Mouse (Mus musculus): ENCODE results near the gene Shisa7.
"Not testable (repeated sequence)": the region's sequence is repeated elsewhere in the genome, so short reads cannot be mapped to it uniquely, and the experiment has no call there.

Shisa7 gene

DNA sequence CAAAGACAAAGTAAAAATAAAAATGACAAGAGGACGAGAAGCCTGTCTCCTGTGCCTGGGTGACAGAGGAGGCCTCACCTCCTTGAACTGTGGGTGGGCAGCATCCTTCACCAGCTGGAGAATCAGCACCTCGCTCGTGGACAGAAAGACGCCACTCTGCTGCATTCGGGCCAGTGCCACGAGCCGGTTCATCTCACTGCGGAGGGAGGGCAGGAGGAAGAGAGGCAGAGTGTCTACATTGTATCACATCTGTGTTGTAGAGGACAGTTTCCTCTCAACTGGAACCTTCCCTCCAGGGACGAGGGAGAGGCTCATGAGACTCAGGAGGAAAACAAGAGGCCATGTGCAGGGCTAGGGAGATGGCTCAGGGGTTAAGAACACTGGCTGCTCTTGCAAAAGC lies 4.9 kb upstream of the Shisa7 start:
- in situ Hi-C loops (cut with MboI, MseI): no loop called here

DNA sequence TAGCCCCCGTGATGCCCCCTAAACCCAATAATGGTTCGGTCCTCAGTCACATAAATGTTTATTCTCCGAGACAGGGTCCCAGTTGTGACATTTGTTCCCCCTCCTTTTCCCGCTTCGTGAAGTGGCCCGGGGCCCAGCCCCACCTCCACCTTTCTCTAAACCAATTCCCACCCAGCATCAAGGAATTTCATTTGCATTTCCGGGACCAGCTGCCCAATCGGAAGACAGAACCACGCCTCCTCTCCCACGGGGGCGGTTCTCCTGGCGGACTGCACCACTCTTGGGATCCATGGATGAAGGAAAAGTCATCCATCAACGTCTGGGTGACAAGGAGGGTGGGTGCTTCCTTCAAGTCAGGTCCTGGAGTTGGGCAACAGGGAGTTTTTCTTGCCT lies 417 bp upstream of the Shisa7 start:
- in situ Hi-C loops (cut with MboI, MseI): no loop called here

DNA sequence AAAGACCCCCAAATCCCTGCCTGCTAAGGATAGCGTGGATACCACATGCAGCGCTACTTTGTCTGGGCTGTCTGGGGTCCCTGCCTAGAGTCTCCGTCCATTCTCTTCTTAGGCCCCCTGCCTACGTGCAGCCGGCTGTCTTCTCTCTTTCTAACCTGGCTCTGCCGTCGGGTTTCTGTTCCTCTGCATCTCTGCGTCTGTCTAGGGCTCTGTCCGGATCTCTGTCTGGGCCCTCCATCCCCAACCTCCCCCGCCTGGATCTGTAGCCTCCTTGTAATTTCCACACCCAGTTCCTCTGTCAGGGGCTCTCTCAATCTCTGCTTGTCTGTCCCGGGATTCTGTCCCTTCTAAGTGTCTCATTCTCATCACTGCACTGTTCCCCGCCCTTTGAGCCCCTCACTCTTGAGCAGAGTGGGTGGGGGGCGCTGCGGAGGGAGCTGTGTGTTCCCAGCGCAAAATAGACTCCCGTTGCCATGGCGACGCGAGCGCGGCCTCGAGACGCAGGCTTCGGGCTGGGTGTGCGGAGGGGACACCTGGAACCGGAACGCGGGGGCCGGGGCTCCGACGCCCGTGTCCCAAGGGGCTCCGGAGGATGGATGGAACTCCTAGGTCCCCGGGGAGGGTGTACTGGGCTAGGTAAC lies 772 bp downstream of the Shisa7 start:
- in situ Hi-C loops (cut with MboI, MseI): no loop called here

DNA sequence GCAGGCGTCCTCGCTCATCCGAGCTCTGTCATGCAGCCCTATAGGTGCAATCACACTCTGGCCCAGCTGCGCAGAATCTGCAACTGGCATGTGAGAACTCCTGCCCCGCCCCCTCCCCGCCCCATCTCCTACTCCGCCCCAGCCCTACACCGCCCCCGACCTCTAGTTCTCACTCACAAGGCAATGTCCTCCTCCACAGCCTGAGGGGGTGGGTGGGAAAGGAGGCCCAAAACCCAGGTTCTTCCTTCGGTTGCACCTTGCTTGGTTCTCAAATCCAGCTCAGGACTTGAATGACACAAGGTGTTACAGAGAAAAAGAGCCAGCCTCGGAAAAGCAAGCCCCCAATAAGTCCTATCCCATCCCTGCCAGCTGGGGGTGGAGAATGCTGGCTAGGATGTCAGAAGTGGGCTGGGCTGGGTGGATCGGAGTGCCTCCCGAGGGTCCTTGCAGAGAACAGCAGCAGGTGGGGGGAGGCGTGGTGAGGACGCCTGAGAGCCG lies 1.8 kb downstream of the Shisa7 start:
- in situ Hi-C loops (cut with MboI, MseI): no loop called here

DNA sequence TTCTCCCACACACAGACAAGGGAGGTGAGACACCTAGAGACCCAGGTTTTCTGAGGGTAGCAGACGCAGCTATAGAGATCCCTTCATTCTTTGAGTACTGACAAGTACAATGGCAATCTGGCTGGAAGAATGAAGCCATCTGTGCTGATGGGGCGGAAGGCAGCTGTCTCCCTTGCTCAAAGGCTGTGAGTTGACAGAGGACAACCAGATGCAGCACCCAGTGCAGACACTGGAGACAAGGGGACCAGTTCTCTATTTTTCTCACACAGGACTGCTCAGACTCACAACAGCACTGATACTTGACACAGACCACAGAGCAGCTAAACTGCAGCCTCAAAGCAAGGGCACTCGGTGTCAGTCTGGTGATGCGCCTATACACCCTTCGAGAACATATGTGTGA lies 2.4 kb downstream of the Shisa7 start:
- in situ Hi-C loops (cut with MboI, MseI): no loop called here

DNA sequence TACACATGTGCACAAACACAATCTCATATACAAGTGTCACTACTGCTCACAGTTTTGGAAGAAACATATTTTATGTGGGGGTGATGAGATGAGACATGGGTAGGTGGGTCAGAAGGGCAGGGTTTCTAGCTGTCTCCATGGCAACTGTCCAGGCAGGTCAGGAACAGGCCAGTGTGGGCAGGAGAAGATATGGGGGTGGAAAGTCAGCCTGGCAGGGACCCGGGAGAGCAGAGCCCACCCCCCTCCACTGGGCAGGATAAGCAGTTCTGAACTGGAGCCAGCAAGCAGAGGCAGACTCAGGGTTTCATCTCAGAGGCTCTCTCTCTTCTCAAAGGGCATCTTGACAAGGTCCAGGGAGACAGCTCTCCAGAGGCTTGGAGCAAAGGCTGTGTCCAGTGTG lies 6.9 kb downstream of the Shisa7 start:
- in situ Hi-C loops (cut with MboI, MseI): no loop called here

DNA sequence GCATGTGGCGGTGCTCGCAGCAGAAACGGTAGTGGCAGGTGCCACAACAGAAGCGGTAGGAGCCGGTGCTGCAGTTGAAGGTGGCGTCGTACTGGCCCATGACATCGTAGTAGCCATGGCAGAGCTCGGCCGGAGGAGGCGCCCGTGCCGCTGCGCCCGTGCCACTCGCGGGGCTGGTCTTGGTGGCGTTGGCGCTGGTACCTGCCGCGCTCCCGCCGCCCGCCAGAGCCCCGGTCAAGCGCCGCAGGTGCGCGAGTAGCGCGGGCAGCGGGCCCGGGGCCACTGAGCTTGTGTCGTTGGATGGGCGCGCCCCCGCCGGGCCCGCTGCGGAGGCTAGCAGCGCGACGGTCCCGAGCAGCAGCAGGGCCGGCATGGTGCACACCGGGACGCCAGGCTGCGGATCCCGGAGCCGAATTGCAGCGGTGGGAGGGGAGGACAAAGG lies 8.1 kb downstream of the Shisa7 start:
- in situ Hi-C loops (cut with MboI, MseI): no loop called here

DNA sequence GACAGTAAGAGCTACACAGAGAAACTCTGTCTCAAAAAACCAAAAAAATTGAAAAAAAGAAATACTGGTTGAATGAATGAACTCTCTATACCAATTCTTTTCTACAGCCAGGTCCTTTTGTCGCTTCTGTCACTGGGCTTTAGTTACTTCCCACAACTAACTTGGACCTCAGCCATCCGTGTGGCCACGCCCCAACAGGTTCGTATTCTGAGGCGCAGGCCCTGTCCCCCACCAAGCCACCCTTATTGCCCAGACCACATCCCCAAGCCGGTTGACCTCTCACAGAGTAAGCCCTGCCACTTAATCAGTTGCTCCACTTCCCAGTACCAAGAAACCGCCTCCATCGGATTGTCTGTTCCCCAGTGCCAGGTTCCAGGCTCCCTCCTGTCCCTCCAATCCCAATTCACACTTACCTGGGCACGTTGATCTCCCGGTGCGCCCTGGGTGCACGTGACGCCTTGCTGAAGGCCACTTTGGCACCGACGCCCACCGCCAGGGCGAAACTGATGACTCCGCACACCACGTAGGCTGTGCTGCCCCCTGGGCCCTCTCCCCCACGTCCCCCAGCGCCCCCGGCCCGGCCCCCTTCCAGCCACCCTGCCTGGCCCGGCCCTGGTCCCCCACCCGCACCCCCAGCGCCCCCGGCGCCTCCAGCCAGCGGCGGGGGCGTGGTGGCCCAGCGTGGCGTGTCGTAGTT lies 8.7 kb downstream of the Shisa7 start:
- in situ Hi-C loops (cut with MboI, MseI): no loop called here

DNA sequence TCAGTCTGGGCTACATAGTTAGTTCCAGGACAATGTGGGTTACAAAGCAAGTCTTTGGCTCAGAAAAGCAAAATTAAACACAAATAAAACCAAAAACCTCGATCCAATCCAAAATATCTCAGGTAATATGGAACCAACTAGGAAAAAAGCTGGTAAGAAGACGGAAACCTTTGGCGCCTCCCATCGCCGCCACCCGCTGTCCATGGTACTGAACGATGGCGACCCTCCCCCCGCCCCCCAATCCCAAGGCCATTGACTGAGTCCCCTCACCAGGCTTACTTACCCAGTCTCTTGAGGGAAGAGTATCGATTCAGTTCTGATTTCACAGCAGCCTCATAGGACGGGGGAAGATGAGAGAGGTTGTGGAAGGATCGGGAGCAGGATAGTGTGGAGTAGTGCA lies 14.0 kb downstream of the Shisa7 start:
- in situ Hi-C loops (cut with MboI, MseI): no loop called here

DNA sequence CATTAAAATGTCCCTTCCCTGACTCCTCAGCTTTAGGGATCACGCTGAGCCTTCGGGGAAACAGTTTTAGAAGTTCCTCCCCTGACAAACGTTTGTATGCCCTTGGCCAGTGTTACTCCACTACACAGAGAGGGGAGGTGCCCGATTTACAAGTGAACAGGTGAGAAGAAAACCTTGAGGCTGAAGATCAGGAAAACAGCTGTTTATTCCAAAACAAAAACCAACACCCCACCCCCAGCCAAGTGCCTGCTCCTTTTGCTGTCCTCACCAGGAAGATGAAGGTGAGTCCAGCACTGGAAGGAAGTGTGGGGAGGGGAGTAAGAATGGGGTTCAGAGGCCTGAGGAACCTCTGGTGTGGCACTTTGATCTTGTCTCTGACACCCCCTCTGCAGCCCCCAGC lies 19.1 kb downstream of the Shisa7 start:
- in situ Hi-C loops (cut with MboI, MseI): no loop called here

DNA sequence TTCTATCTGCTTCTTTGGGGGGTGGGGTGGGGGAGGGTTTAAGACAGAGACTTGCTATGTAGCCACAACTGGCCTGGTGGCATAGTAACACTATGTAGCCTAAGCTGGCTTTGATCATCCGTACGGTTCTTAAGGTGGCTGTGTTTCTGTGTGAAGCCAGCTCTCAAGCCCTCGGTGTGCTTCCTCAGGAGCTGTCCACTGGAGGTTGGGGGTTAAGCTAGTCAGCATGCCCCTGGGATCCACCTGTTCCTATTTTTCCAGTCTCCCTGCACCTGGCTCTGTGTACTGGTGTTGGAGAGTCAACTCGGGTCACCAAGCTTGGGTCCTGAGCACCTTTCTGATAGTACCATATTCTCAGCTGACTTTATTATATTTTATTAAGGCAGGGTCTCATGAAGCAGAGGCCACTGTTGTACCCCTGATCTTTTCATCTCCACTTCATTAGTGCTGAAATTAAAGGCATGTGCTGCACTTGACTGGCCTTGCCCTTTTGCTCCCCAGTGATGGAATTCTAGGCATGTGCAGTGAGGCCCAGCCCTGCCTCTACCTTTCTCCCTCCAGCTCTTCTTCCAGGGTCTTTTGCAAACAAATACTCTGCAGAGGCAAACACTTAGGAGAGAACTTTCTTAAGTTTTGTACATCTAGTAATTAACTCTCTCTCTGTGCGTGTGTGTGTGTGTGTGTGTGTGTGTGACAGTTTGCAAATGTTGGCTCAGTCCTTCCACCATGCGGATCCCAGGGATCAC lies 22.2 kb downstream of the Shisa7 start:
- in situ Hi-C loops (cut with MboI, MseI): no loop called here

DNA sequence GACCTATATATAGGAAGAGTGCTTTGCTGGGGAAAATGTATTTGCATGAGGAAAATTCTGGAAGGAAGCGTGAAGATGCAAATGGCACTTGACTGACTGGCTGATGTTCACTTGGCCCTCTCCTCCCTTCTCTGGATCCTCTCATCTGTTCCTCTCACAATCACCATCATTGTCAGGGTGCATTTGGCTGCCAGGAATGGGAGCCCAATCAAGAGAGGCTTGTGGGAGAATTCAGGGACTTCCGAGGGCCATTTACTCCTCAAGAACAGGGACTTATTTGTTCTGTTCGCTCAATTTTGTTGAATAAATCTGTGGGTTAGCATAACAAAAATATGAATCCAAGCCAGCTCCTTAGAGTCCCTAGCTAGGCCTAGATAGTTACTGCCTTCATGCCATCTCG lies 22.8 kb downstream of the Shisa7 start:
- in situ Hi-C loops (cut with MboI, MseI): no loop called here

DNA sequence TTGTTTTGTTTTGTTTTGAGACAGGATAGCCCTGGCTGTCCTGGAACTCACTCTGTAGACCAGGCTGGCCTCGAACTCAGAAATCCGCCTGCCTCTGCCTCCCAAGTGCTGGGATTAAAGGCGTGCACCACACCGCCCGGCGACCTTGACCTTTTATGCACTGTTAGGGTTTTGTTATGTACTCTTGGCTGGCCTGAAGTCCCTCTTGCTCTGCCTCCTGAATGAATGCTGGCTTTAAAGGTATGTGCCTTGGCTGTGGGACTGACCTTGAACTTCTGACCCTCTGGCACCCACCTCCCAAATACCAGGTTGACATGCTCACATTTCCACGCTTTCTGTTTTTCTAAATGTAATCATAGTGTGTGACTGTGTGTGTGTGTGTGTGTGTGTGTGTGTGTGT lies 23.6 kb downstream of the Shisa7 start:
- in situ Hi-C loops (cut with MboI, MseI): not testable (repeated sequence)

DNA sequence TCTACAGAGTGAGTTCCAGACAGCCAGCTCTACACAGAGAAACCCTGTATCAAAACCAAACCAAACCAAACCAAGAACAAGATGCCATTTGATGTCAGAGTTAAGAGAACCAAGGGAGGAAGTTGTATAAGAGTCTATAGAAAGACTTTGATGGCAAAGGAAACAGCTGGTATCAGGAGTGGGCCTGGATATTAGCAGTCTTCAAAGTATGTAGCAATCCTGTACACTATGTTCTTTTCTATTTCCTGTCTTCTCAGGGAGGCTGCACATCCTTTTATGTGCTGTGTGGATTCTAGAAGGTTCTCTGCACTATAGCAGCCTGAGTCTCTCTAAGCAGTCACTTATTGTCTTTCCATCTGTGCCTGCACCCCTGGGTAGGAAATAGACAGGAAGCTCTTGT lies 27.9 kb downstream of the Shisa7 start:
- in situ Hi-C loops (cut with MboI, MseI): no loop called here

DNA sequence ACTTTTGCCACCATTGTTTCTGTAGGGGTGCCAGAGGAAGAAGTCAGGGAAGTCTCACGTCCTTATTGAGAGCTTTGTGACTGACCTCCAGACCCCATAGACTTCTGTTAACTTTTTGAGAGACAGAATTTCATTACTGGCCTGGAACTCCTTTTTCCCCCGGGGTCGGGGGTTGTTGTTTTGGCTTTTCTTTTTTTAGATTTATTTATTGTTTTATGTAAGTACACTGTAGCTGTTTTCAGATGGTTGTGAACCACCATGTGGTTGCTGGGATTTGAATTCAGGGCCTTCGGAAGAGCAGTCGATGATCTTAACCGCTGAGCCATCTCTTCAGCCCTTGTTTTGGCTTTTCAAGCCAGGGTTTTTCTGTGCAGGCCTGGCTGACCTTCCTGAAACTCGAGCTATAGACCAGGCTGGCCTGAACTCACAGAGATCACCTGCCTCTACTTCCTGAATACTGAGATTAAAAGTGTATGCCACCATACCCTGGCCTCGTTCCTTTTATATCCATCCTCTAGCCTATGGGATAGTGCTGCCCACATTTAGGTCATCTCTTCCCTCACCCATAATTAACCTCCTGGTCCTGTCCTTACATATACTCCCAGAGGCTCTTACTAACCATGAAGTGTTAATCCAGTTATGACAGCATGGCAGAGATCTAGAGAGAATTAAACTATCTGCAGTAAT lies 31.2 kb downstream of the Shisa7 start:
- in situ Hi-C loops (cut with MboI, MseI): no loop called here

DNA sequence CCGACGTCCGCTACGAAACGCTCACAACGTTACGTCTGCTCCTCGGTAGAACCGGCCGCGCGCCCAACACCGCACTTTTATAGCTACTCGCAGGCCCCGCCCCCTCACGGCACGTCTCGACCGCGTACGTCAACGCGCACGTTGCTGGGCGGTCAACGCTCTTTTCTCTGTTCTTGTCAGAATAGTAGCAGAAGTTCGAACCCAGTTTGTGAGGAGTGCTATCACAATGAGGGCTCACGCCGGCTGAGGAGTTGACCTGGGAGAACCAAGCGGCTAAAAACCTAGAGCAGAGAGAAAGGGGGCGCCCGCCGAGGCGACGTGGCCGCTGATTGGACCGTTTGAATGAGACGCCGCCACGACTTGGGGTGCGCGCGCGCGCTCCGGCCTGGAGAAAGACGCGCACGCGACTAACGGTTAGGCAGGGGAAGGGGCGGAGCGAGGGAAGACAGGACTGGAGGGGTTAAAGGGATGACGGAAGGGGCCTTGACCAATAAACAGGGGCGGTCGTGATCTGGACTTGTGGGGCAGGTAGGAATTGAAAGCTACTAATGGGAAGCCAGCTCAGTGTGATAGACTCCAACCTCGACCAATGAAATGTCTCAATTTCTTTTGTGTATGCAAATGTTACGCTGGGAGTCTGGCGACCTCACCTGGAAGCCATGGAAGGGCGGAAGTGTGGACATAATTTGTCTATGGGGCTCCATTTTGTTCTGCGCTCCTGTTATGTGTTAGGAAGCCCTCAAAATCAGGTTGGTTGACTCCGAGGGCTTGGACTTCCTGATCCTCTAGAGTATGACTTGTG lies 32.0 kb downstream of the Shisa7 start, which contains the start of gene Ube2s:
TSS of gene Ube2s (minus strand) at position 288 of the 802 bp plus-strand sequence.
- in situ Hi-C loops (cut with MboI, MseI): no loop called here

DNA sequence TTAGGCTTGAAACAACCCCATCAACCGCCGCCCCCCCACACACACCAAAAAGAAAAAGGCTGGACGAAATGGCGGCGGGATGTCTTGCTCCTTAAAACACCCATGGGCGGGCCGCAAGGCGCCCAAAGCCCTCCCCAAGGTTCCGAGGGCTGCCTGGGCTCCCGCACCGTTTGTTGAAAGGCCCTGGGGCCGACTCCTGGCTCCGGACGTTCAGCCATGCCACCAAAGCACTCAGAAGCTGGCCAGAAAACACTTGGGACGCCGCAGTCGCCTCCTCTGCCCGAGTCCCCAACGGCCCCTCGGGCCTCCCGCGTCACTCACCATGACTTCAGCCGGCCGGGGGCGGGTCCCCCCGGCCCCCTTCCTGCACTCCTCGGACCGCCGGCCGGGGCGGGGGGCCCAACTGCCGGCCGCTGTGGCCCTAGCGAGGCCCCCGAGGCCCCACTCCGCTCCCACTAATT lies 32.6 kb downstream of the Shisa7 start:
- in situ Hi-C loops (cut with MboI, MseI): no loop called here

DNA sequence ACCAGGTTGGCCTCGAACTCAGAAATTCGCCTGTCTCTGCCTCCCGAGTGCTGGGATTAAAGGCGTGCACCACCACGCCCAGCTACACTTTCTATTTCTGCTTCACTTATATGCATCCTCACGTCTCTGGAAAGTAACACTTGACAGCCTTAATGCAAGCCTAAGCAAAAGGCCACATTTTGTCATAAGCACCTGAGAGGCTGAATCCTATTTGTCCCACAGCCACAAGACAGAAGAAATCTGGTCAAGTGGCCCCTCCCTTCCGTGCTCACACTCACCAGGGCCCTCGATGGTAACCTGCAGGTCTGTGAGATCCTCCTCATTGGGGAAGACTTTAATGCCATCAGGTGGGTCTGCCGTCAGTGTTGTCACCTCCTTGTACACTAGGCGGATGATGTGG lies 33.4 kb downstream of the Shisa7 start:
- in situ Hi-C loops (cut with MboI, MseI): not testable (repeated sequence)

DNA sequence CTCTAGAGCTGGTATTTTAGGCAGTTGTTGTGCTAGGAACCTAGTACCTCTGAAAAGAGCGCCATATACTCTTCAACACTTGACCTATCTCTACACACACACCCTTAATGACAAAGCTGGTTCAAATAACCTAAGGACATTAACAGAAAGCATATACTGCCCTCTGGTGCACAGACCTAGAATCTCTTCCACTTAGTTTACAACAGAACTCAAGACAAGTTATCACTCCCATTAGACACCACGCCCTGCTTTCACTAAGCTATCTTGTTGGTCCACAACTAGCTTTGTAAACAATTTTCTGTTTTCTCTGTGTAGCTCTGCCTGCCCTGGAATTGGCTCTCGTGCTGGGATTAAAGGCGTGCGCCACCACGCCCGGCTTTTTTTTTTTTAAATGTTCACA lies 37.8 kb downstream of the Shisa7 start:
- in situ Hi-C loops (cut with MboI, MseI): no loop called here

DNA sequence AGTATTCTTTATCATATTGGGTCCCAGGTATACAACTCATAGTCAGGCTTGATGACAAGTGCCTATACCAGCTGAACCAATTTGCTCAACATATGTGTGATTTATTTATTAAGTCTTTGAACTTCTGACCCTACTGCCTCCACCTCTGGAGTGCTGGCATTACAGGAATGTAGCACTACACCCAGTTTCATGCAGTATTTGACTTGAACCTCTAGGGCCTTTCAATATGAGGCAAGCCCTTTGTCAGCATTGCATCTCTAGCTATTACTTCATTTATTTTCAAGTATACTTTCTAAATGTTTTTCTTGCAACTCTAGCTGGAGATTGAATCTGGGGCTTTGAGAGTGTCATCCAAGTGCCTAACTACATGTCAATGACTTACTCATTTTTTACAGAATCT lies 42.2 kb downstream of the Shisa7 start:
- in situ Hi-C loops (cut with MboI, MseI): no loop called here

DNA sequence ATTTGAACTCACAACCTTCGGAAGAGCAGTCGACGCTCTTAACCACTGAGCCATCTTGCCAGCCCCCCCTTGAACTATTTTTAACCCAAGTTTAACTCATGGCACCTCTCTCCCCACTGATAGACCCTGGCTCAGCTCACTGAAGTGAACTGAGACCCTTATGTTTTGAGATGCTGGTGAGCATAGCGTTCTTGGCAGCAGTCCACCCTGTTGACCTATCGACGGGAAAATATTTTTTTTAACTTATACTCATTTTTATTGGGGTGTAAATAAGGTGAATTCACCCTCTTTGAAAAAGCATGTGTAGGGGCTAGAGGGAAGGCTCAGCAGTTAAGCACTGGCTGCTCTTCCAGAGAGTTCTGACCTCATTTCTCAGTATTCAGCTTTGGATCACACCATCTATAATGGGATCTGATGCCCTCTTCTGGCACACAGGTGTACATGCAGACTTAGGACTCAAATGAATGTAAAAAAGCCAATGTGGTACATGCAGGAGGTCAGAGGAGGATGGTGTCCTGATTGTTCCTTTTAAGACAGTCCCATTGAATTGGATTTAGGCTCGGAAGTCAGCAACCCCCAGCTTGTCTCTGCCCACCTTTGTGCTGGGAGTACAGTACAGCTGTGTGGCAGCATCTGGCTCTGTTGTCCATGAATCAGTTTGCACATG lies 48.6 kb downstream of the Shisa7 start:
- in situ Hi-C loops (cut with MboI, MseI): no loop called here
